Mouse (Mus musculus): ENCODE measurements around the gene Fbxo47. TPM values are rescaled to one million over a fixed set of nuclear protein-coding genes. Genes with fewer than 3 reads are reported as not detected.

The Fbxo47 gene
- polyA plus RNA-seq, 1 experiment from 2014 or later = 0.97 TPM

DNA sequence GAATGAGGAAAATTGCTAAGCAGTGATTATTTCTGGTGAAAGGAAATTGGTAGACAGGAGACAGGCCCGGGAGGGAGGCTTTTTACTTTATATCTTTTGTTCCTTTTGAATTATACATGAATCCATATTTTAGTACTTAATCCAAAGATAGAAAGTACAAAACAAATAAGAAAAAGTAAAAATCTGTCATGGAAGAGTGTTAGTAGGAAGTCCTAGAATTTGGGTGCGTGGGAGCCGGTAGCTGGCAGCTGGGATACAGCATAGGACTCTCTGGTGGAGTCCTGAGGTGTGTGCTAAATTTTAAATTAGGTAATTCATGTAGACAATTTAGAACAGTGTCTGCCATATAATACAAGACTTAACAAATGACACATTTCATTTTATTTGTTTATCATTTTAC lies 16.4 kb downstream of the Fbxo47 start:
- no peaks in the 10 kb centered on the region for H3K36me3 ChIP-seq (ENCODE audit: control insufficient read depth, insufficient read depth, low read length)
- H3K27me3 ChIP-seq (replicated peaks; ENCODE audit: control insufficient read depth, insufficient read depth, low read length) = no peaks in the 10 kb centered on the region
- no peak overlapping the region for H3K4me2 ChIP-seq (ENCODE audit: low read depth, low read length)
- no peak overlapping the region for H3K4me3 ChIP-seq (ENCODE audit: low read depth, low read length)
- WGBS = 86% methylated on average over 3 of the region's 3 CpGs
- H3K9ac ChIP-seq (ENCODE audit: low read depth, low read length) = no peak overlapping the region
- H3K27ac ChIP-seq (replicated peaks; ENCODE audit: low read depth, low read length) = no peak overlapping the region
- H3K9me3 ChIP-seq (ENCODE audit: control insufficient read depth, low read length) = no peaks in the 10 kb centered on the region
- DNase-seq (ENCODE audit: low spot score) (no peak), ATAC-seq (ENCODE audit: low read depth) (no peak)
- H3K4me1 ChIP-seq (ENCODE audit: control insufficient read depth, insufficient read depth, low read length) = no peaks in the 10 kb centered on the region

- 84% methylated on average over 3 of the region's 3 CpGs for WGBS
- no peak overlapping the region for H3K27ac ChIP-seq (replicated peaks; ENCODE audit: low read depth, low read length)
- no peak for DNase-seq (ENCODE audit: low spot score)
- no peak for ATAC-seq (ENCODE audit: low read depth)
- H3K4me1 ChIP-seq (ENCODE audit: control insufficient read depth, insufficient read depth, low read length) = no peaks in the 10 kb centered on the region
- no peaks in the 10 kb centered on the region for H3K9me3 ChIP-seq (ENCODE audit: control insufficient read depth, low read length)
- H3K9ac ChIP-seq (ENCODE audit: low read depth, low read length) = no peak overlapping the region
- no peak overlapping the region for H3K4me2 ChIP-seq (ENCODE audit: low read depth, low read length)
- no peak overlapping the region for H3K4me3 ChIP-seq (ENCODE audit: low read depth, low read length)
- no peaks in the 10 kb centered on the region for H3K27me3 ChIP-seq (replicated peaks; ENCODE audit: control insufficient read depth, insufficient read depth, low read length)
- no peaks in the 10 kb centered on the region for H3K36me3 ChIP-seq (ENCODE audit: control insufficient read depth, insufficient read depth, low read length)
These were observed 17.7 kb downstream of the Fbxo47 start for GRCm38 (mm10) chr11:97866091-97866888.

GRCm38 (mm10) chr11:97865421-97865820 lies 18.5 kb downstream of the Fbxo47 start:
- no peak for ATAC-seq (ENCODE audit: low read depth)
- no peaks in the 10 kb centered on the region for H3K9me3 ChIP-seq (ENCODE audit: control insufficient read depth, low read length)
- no peaks in the 10 kb centered on the region for H3K27me3 ChIP-seq (replicated peaks; ENCODE audit: control insufficient read depth, insufficient read depth, low read length)
- no peak overlapping the region for H3K4me3 ChIP-seq (ENCODE audit: low read depth, low read length)
- no peak overlapping the region for H3K4me2 ChIP-seq (ENCODE audit: low read depth, low read length)
- no peaks in the 10 kb centered on the region for H3K36me3 ChIP-seq (ENCODE audit: control insufficient read depth, insufficient read depth, low read length)
- H3K4me1 ChIP-seq (ENCODE audit: control insufficient read depth, insufficient read depth, low read length) = no peaks in the 10 kb centered on the region
- WGBS = 83% methylated on average over 5 of the region's 5 CpGs
- H3K27ac ChIP-seq (replicated peaks; ENCODE audit: low read depth, low read length) = no peak overlapping the region
- no peak overlapping the region for H3K9ac ChIP-seq (ENCODE audit: low read depth, low read length)
- no peak for DNase-seq (ENCODE audit: low spot score)

DNA sequence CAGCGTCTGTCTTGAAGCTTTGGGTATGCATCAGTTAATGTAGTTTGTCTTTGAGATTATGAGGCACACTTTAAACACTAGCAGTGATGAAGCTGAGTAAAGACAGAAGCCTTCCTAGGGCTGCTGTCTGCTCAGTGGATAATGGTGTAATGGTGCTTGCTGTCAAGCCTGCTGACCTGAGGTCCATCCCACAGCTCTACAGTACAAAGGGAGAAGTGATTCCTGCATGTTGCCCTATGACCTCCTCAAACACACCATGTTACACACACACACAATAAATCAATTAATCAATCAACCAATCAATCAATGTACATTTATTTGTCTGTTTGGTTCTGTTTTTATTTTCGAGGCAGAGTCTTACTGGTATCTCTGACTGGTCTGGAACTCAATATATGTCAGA lies 21.8 kb downstream of the Fbxo47 start:
- DNase-seq (ENCODE audit: low spot score) (no peak), ATAC-seq (ENCODE audit: low read depth) (no peak)
- no peak overlapping the region for H3K9ac ChIP-seq (ENCODE audit: low read depth, low read length)
- 63% methylated on average over 2 of the region's 2 CpGs for WGBS
- H3K4me3 ChIP-seq (ENCODE audit: low read depth, low read length) = no peak overlapping the region
- no peaks in the 10 kb centered on the region for H3K9me3 ChIP-seq (ENCODE audit: control insufficient read depth, low read length)
- H3K27ac ChIP-seq (replicated peaks; ENCODE audit: low read depth, low read length) = no peak overlapping the region
- no peaks in the 10 kb centered on the region for H3K27me3 ChIP-seq (replicated peaks; ENCODE audit: control insufficient read depth, insufficient read depth, low read length)
- H3K4me2 ChIP-seq (ENCODE audit: low read depth, low read length) = no peak overlapping the region
- H3K4me1 ChIP-seq (ENCODE audit: control insufficient read depth, insufficient read depth, low read length) = no peaks in the 10 kb centered on the region
- no peaks in the 10 kb centered on the region for H3K36me3 ChIP-seq (ENCODE audit: control insufficient read depth, insufficient read depth, low read length)

DNA sequence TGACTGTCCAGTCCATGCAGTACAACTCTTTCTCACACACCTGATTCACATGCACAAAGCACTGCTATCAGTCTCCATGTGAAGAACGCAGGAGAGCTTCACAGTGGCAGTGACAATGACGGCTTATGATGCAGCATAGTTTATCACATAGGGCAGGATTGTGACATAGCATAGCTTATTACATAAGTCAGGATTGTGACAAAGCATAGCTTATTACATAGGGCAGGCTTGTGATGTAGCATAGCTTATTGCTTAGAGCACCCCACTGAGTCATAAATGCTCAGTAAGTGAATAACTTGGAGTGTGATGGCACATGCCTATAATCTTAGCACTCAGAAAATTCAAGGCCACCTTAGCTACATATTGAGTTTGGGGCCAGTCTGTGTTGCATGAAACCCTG lies 28.5 kb downstream of the Fbxo47 start:
- Histone ChIP-seq H3K4me1 (ENCODE audit: control insufficient read depth, insufficient read depth, low read length) (no peaks in the 10 kb centered on the region), H3K9me3 (ENCODE audit: control insufficient read depth, low read length) (no peaks in the 10 kb centered on the region), H3K4me3 (ENCODE audit: low read depth, low read length) (no peak overlapping the region), H3K9ac (ENCODE audit: low read depth, low read length) (no peak overlapping the region), H3K27me3 (replicated peaks; ENCODE audit: control insufficient read depth, insufficient read depth, low read length) (no peaks in the 10 kb centered on the region), H3K36me3 (ENCODE audit: control insufficient read depth, insufficient read depth, low read length) (no peaks in the 10 kb centered on the region), H3K27ac (replicated peaks; ENCODE audit: low read depth, low read length) (no peak overlapping the region), H3K4me2 (ENCODE audit: low read depth, low read length) (no peak overlapping the region)
- ATAC-seq (ENCODE audit: low read depth) (no peak), DNase-seq (ENCODE audit: low spot score) (no peak)
- 87% methylated on average over 2 of the region's 2 CpGs for WGBS

DNA sequence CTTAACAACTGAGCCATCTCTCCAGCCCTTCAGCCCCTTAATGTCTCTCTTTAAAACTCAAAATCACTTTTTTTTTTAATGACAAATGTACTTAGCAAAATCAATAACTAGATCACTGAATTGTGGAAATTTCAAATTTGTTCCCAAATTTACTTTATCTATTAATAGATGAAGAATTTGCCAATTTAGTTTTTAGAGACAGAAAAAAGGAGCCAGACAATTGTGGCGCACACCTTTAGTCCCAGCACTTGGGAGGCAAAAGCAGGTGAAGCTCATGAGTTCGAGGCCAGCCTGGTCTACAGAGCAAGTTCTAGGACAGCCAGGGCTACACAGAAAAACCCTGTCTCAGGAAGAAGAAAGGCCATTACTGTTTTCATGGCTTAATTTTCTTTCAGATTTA lies 32.4 kb downstream of the Fbxo47 start:
- H3K27ac ChIP-seq (replicated peaks; ENCODE audit: low read depth, low read length) = no peak overlapping the region
- H3K27me3 ChIP-seq (replicated peaks; ENCODE audit: control insufficient read depth, insufficient read depth, low read length) = no peaks in the 10 kb centered on the region
- ATAC-seq (ENCODE audit: low read depth) (no peak), DNase-seq (ENCODE audit: low spot score) (no peak)
- 93% methylated on average over 2 of the region's 2 CpGs for WGBS
- no peak overlapping the region for H3K4me2 ChIP-seq (ENCODE audit: low read depth, low read length)
- no peaks in the 10 kb centered on the region for H3K9me3 ChIP-seq (ENCODE audit: control insufficient read depth, low read length)
- no peak overlapping the region for H3K4me3 ChIP-seq (ENCODE audit: low read depth, low read length)
- no peaks in the 10 kb centered on the region for H3K4me1 ChIP-seq (ENCODE audit: control insufficient read depth, insufficient read depth, low read length)
- no peaks in the 10 kb centered on the region for H3K36me3 ChIP-seq (ENCODE audit: control insufficient read depth, insufficient read depth, low read length)
- H3K9ac ChIP-seq (ENCODE audit: low read depth, low read length) = no peak overlapping the region

DNA sequence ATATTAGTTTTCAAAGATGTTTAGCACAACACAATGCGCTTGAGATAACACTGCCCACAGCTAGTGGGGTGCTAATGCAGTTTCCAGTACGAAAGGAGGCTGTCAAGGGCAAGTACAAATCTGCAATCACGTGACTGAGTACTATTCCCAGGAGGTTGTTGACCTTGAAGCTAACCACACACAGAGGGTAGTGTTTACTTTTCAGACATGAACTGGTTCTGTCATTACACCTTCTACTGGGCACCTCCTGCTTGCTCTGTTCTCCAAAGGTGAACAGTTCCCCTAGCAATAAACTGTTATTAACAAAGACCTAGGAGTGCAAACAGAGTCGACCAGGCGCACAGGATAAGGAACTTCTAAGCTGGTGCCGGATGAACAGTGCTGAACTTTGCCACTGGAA lies 33.6 kb downstream of the Fbxo47 start:
- DNase-seq (ENCODE audit: low spot score) = no peak
- H3K36me3 ChIP-seq (ENCODE audit: control insufficient read depth, insufficient read depth, low read length) = no peaks in the 10 kb centered on the region
- no peaks in the 10 kb centered on the region for H3K27me3 ChIP-seq (replicated peaks; ENCODE audit: control insufficient read depth, insufficient read depth, low read length)
- WGBS = 63% methylated on average over 6 of the region's 6 CpGs
- no peak overlapping the region for H3K9ac ChIP-seq (ENCODE audit: low read depth, low read length)
- H3K4me2 ChIP-seq (ENCODE audit: low read depth, low read length) = no peak overlapping the region
- no peak for ATAC-seq (ENCODE audit: low read depth)
- H3K4me1 ChIP-seq (ENCODE audit: control insufficient read depth, insufficient read depth, low read length) = no peaks in the 10 kb centered on the region
- no peak overlapping the region for H3K27ac ChIP-seq (replicated peaks; ENCODE audit: low read depth, low read length)
- no peak overlapping the region for H3K4me3 ChIP-seq (ENCODE audit: low read depth, low read length)
- H3K9me3 ChIP-seq (ENCODE audit: control insufficient read depth, low read length) = no peaks in the 10 kb centered on the region

GRCm38 (mm10) chr11:97842001-97842400 lies 42.0 kb downstream of the Fbxo47 start:
- Histone ChIP-seq H3K9me3 (ENCODE audit: control insufficient read depth, low read length) (no peaks in the 10 kb centered on the region), H3K9ac (ENCODE audit: low read depth, low read length) (0 out of 2 replicates have a peak overlapping the region, but pooled peaks have one; percentile 20), H3K36me3 (ENCODE audit: control insufficient read depth, insufficient read depth, low read length) (peaks cover 14% of the 10 kb centered on the region), H3K4me3 (ENCODE audit: low read depth, low read length) (peak overlapping the region; percentile 42; the same call in 1 of the 2 replicates), H3K4me2 (ENCODE audit: low read depth, low read length) (peak overlapping the region; percentile 57), H3K4me1 (ENCODE audit: control insufficient read depth, insufficient read depth, low read length) (peaks cover 7% of the 10 kb centered on the region), H3K27ac (replicated peaks; ENCODE audit: low read depth, low read length) (peak overlapping the region; percentile 33; the same call in 1 of the 2 replicates), H3K27me3 (replicated peaks; ENCODE audit: control insufficient read depth, insufficient read depth, low read length) (no peaks in the 10 kb centered on the region)
- DNase-seq (ENCODE audit: low spot score) (no peak), ATAC-seq (ENCODE audit: low read depth) (no peak)
- WGBS = 45% methylated on average over 4 of the region's 4 CpGs
